Mouse (Mus musculus): ENCODE results near the gene Hrh3.

The Hrh3 gene

GRCm38 (mm10) chr2:180103978-180104658 is at the start of gene Hrh3:
Hrh3 (minus strand) TSS chr2:180104488.
- peak; percentile 81 for DNase-seq (ENCODE audit: low spot score)

GRCm38 (mm10) chr2:180148551-180148950 is 44.3 kb upstream of the Hrh3 start:
- no peak for DNase-seq (ENCODE audit: low spot score)

- DNase-seq (ENCODE audit: low spot score) = no peak
Observed at GRCm38 (mm10) chr2:180147379-180147778, 43.1 kb upstream of the Hrh3 start.

GRCm38 (mm10) chr2:180146091-180146490 is 41.8 kb upstream of the Hrh3 start:
- DNase-seq (ENCODE audit: low spot score) = no peak

GRCm38 (mm10) chr2:180135414-180135813 is 31.1 kb upstream of the Hrh3 start:
- no peak for DNase-seq (ENCODE audit: low spot score)

- DNase-seq (ENCODE audit: low spot score) = no peak
Observed at GRCm38 (mm10) chr2:180133911-180134310, 29.6 kb upstream of the Hrh3 start.

GRCm38 (mm10) chr2:180133231-180133630 is 28.9 kb upstream of the Hrh3 start:
- DNase-seq (ENCODE audit: low spot score) = no peak

DNA sequence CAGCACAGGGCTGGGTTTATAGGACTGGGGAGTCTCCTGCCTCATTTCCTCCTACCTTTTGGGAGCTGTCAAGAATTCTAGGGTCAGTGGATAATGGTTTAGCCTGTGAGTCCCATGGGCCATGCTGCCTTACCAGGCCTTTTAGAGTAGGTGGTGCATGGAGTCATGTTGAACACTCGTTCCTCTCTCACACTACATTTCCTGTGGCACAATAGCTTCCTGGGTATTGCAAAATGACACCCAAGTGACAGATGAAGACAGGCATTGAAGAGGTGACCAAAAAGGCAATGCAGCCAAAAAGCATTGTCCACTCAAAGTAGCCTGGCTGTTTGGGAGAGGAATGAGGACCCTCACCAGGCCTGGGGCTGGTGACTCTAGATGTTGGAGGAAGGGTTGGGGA is 23.4 kb upstream of the Hrh3 start:
- no peak for DNase-seq (ENCODE audit: low spot score)

GRCm38 (mm10) chr2:180126195-180126594 is 21.9 kb upstream of the Hrh3 start:
- peak; percentile 23 for DNase-seq (ENCODE audit: low spot score)

- DNase-seq (ENCODE audit: low spot score) = no peak
Observed at GRCm38 (mm10) chr2:180124192-180124591, 19.9 kb upstream of the Hrh3 start.

GRCm38 (mm10) chr2:180120292-180120761 is 16.0 kb upstream of the Hrh3 start:
- no peak for DNase-seq (ENCODE audit: low spot score)

GRCm38 (mm10) chr2:180119439-180120291 is 15.4 kb upstream of the Hrh3 start:
- DNase-seq (ENCODE audit: low spot score) = peak; percentile 29

- peak; percentile 96 for DNase-seq (ENCODE audit: low spot score)
Observed at GRCm38 (mm10) chr2:180118661-180119438, 14.6 kb upstream of the Hrh3 start, which contains the start of gene Osbpl2. Osbpl2 (plus strand) TSS chr2:180119306.

GRCm38 (mm10) chr2:180117485-180118194 is 13.4 kb upstream of the Hrh3 start:
- DNase-seq (ENCODE audit: low spot score) = peak; percentile 40

DNA sequence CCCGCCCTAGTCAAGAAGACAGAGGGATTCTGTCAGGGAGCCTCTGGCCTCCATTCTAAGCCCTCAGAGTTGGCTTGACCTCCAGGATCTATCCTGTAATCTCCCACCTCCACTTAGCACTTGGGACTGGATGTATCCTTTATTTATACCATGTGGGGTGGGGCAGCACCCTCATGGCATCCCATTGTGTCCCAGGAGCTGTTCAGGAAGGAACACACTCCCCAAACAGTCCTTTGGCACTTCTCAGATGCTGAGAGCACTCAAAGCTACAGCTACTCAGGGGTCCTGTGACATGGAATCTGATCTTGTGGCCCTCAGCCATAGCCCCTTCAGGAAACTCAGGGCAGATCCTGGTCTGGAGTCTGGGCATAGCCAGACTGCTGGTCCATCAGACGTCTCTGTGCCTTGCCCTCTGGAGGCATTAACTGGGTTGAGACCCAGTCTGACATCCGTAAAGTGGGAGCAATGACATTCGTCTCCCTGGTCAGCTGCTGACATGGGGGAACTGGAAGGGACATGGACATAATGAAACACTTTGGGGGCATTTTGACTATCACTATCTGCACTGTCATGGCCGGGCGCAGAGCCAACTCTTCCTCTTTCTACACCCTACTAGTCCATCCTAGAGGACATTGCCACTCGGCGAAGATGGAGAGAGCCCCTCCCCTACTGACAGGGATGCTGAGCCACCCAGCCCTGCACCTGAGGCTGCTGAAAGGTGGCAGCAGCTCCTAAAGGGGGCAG is 12.6 kb upstream of the Hrh3 start:
- no peak for DNase-seq (ENCODE audit: low spot score)

GRCm38 (mm10) chr2:180116081-180116493 is 11.8 kb upstream of the Hrh3 start:
- DNase-seq (ENCODE audit: low spot score) = peak; percentile 59

DNA sequence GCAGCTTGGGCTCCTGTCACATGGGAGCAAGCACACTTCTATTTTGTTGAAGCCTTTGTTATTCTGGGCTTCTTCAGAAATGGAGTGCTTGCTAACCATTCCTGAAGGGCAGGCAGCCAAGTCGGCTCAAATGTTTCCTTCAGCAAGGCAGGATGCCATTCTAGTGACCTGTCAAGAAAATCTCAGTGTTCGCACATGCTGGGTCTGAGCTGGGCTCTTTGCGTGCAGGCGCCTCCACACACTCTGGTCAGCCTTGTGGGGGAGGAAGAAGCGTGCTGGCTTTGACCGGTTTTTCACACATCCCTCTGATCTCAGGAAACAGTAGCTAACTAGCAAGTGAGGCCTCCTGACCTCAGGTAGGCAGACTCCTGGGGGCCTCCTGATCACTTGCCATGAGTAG is 11.0 kb upstream of the Hrh3 start:
- peak; percentile 63 for DNase-seq (ENCODE audit: low spot score)

DNA sequence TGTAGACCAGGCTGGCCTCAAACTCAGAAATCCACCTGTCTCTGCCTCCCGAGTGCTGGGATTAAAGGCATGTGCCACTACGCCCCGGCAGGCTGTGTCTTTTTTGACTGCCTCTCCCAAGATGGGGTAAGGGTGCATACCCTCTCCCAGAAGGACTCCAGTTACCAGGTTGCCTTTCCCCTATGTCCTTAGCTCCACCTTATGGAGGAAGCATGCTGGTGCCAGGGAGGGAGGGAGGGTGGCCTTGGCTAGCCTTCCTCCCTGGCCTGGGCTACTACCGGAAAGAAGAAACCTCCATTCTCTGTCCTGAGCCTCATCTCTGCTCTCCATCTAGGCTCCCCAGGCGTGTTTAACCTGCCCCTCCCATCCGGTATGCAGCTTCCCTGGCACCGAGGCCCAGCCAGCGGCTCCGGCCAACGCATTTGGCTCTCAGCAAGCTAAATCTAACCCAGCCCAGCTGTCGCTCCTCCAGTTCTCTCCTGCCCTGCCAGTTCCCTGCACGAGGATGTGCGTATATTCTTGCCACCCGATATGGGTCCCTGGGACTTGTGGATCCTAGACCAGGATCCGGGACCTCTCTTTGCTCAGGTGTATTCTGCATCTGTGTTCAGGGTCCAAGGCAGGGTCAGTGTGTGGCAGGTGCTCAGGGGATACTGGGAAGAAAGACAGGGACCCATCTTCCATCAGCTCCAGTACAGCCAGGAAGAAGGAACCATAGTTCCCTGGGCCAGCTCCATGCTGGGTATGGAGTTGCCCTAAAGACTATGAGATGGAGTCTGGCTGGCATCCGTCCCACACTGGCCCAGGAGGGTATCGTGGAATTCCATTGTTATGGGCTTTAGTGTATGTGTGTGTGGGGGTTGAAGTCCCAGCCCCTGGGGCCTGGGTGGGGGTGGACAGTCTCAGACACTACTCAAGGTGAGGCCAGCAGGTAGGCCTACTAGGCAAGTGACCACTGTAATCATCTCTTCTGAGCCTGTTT is 9.9 kb upstream of the Hrh3 start:
- peak; percentile 67 for DNase-seq (ENCODE audit: low spot score)

DNA sequence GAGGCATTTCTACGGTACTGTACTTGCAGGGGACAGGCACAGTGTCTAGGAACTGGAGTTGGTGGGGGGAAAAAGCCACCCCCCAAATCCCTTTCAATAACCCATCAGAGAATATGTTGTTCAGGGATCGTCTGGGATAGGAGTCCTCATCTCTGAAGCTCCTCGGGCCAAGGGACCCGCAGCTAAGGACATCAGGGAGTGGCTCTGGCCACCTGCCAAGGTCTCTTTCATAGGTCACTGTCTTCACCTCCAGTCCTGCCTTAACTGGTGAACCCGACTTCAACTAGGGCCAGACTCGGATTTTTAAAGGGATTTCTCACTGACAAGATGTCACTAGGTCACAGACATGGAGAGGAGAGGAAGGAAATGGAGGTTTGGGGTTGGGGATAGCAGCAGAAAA is 4.0 kb upstream of the Hrh3 start:
- no peak for DNase-seq (ENCODE audit: low spot score)

- DNase-seq (ENCODE audit: low spot score) = no peak
Observed at GRCm38 (mm10) chr2:180107081-180107480, 2.8 kb upstream of the Hrh3 start.

Data from urinary bladder, postnatal 25 days (tissue).